Mouse (Mus musculus) hindbrain, embryonic 12.5 days (tissue): ENCODE measurements around the gene Gm21118. TPM values are rescaled to one million over a fixed set of nuclear protein-coding genes. Genes with fewer than 3 reads are reported as not detected.
"Not testable (repeated sequence)": the region's sequence is repeated elsewhere in the genome, so short reads cannot be mapped to it uniquely, and the experiment has no call there.

Experiments
- ATAC-seq: fragments of 200-750 bp; cut with Nextera tagmentation; 2 replicates; pipeline ENCODE4 v1.8.0; 2017; ENCODE audit warnings: moderate TSS enrichment; ENCODE audit not compliant: low FRiP score
- H3K27ac ChIP-seq: fragments of 300-500 bp; sonication (generic); 2 replicates; pipeline ENCODE4 v1.5.1; 2016; ENCODE audit warnings: mild to moderate bottlenecking
- H3K27me3 ChIP-seq: fragments of 300-500 bp; sonication (generic); 2 replicates; pipeline ENCODE4 v1.6.1; 2016; ENCODE audit warnings: mild to moderate bottlenecking
- H3K36me3 ChIP-seq: fragments of 300-500 bp; sonication (generic); 2 replicates; pipeline ENCODE4 v1.6.1; 2016; ENCODE audit warnings: mild to moderate bottlenecking
- H3K4me1 ChIP-seq: fragments of 300-500 bp; sonication (generic); 2 replicates; pipeline ENCODE4 v1.6.1; 2016
- H3K4me2 ChIP-seq: fragments of 300-500 bp; sonication (generic); replicated peaks from 2 replicates; pipeline ENCODE4 v1.6.1; 2016; ENCODE audit warnings: mild to moderate bottlenecking
- H3K4me3 ChIP-seq: fragments of 300-500 bp; sonication (generic); 2 replicates; pipeline ENCODE4 v1.5.1; 2016; ENCODE audit warnings: mild to moderate bottlenecking
- H3K9ac ChIP-seq: fragments of 300-500 bp; sonication (generic); 2 replicates; pipeline ENCODE4 v1.6.1; 2016; ENCODE audit warnings: mild to moderate bottlenecking, moderate library complexity
- H3K9me3 ChIP-seq: fragments of 300-500 bp; sonication (generic); replicated peaks from 2 replicates; pipeline ENCODE4 v1.6.1; 2016; ENCODE audit warnings: mild to moderate bottlenecking
- WGBS: fragments of 180-500 bp; shearing (Covaris S2); methylation state at CpG from one replicate; pipeline ENCODE4 v1.1.7; 2016; 5-methylcytosine and 5-hydroxymethylcytosine counted together
- polyA plus RNA-seq: library from polyadenylated mRNA; unstranded; fragments of >200 nt; fragmentation: Nextera tagmentation; extraction: Ambion mirVana; gene quantifications from 2 replicates; pipeline ENCODE4 v1.2.1, GENCODE M21; 2016

The Gm21118 gene
- not detected in 2 replicates for polyA plus RNA-seq

- not testable (repeated sequence) for ATAC-seq, H3K9ac ChIP-seq, H3K27ac ChIP-seq, H3K4me2 ChIP-seq, H3K9me3 ChIP-seq, H3K4me3 ChIP-seq, H3K36me3 ChIP-seq, H3K4me1 ChIP-seq, H3K27me3 ChIP-seq
- no CpG with 5 or more reads among the region's 4 CpGs for WGBS
Measured at GRCm38 (mm10) chrY:70273542-70273941, at the start of gene Gm21118. TSS of gene Gm21118 (minus strand) at chrY:70273642.

- H3K27ac ChIP-seq, ATAC-seq, H3K27me3 ChIP-seq, H3K9me3 ChIP-seq, H3K4me2 ChIP-seq, H3K4me1 ChIP-seq, H3K4me3 ChIP-seq, H3K9ac ChIP-seq, H3K36me3 ChIP-seq: not testable (repeated sequence)
- no CpG with 5 or more reads among the region's 2 CpGs for whole genome bisulfite sequencing
Measured at GRCm38 (mm10) chrY:70303187-70303586, 29.7 kb upstream of the Gm21118 start, which contains the start of the genes Gm29423 and Gm29644. TSS of gene Gm29423 (minus strand) at chrY:70303287. TSS of gene Gm29644 (minus strand) at chrY:70303343.

Other genes starting within 250 kb of the Gm21118 start
- not detected in 2 replicates for gene Gm29423, start 29.6 kb upstream of the Gm21118 start, polyA plus RNA-seq
- gene Gm29644, start 29.7 kb upstream of the Gm21118 start, polyA plus RNA-seq: not detected in 2 replicates
- not detected in 2 replicates for gene Gm20888, start 168.2 kb upstream of the Gm21118 start, polyA plus RNA-seq